ENCODE assay signal across 8 mouse cellular contexts in the genomic region with DNA sequence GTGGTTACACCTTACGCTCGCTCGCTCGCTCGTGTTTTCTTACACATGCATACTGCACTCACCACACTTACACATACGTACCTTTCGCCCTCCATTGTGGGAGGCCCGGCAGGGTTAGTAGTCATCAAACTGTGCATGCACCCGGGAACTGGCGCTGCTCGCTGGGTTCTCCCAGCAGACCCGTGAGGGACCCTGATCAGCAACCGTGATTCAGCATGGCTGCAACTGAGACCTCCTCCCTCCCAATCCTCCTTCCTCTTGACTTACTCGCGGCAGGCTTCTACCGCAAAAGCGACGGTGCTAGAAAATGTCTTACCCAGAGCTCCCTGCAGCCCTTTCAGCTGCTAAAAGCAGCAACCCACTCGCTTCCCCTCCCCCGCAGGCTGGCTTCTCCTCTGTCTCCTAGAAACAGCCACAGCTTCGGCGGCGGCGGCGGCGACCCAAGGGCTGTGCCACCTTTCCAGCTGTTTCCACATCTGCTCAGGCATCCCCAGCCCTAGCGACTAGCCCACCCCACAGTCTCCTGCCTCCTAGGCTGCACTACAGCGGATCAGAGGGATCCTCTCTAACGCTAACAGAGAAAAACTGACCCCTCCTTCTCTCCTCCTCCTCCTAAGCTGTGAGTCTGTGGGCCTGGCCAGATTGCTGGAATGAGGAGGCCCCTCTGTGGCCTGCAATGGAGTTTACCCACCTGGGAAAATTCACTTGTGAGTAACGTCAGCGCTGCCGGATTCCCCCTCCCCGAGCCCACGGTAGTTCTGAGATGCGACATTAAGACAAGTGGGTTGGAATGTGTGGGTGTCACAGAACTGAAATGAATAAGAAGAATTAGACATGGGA. TPM values are rescaled to one million over a fixed set of nuclear protein-coding genes. Genes with fewer than 3 reads are reported as not detected.
DNase-seq lines count a peak whose midpoint lies in the region; ATAC-seq and TF ChIP-seq lines count a peak whose summit lies in the region.

A gene (minus strand): TSS at position 532 of the 840 bp plus-strand sequence.

- peak; percentile 86 for ATAC-seq in forebrain, embryonic 11.5 days (replicated peaks; ENCODE audit: low FRiP score)
- ATAC-seq in neural tube, embryonic 13.5 days (ENCODE audit: low read depth) = peak; percentile 92

- no peaks in the 10 kb centered on the region for H3K27me3 ChIP-seq in forebrain, embryonic 11.5 days (ENCODE audit: control insufficient read depth, insufficient read depth, low read length)
- no peaks in the 10 kb centered on the region for H3K27me3 ChIP-seq in neural tube, embryonic 13.5 days

- 1% methylated on average over 35 of the region's 35 CpGs for WGBS in forebrain, embryonic 11.5 days
- 2% methylated on average over 35 of the region's 35 CpGs for WGBS in neural tube, embryonic 13.5 days

- H3K27ac ChIP-seq in bone marrow macrophage, adult 2 months (ENCODE audit: insufficient read depth, low read depth, low read length) = no peak within 1 kb of the TSS
- H3K27ac ChIP-seq in forebrain, embryonic 11.5 days (ENCODE audit: low read depth, low read length) = peak within 1 kb of the TSS; percentile 64
- peak within 1 kb of the TSS; percentile 99 for H3K27ac ChIP-seq in layer of hippocampus, adult 2 months
- H3K27ac ChIP-seq in neural tube, embryonic 13.5 days (replicated peaks) = peak within 1 kb of the TSS; percentile 95

- H3K4me2 ChIP-seq in forebrain, embryonic 11.5 days (ENCODE audit: low read depth, low read length, severe bottlenecking) = peak within 1 kb of the TSS; percentile 87
- H3K4me2 ChIP-seq in neural tube, embryonic 13.5 days = peak within 1 kb of the TSS; percentile 83

- no peaks in the 10 kb centered on the region for H3K36me3 ChIP-seq in forebrain, embryonic 11.5 days (ENCODE audit: control insufficient read depth, insufficient read depth, low read length)
- H3K36me3 ChIP-seq in neural tube, embryonic 13.5 days = no peaks in the 10 kb centered on the region

- intact Hi-C loops in heart, postnatal 25 days (cut with DNase I) = no loop called here

- TF ChIP-seq POLR2A in bone marrow macrophage, adult 2 months (IDR thresholded peaks at IDR 0.05; ENCODE audit: borderline replicate concordance, low read depth, low read length) = no peak

- H3K4me1 ChIP-seq in bone marrow macrophage, adult 2 months (ENCODE audit: control insufficient read depth, insufficient read depth, low read length) = peaks cover 19% of the 10 kb centered on the region
- H3K4me1 ChIP-seq in forebrain, embryonic 11.5 days (replicated peaks; ENCODE audit: control insufficient read depth, insufficient read depth, low read length) = peaks cover 12% of the 10 kb centered on the region
- H3K4me1 ChIP-seq in neural tube, embryonic 13.5 days (replicated peaks) = peaks cover 32% of the 10 kb centered on the region

- no peaks in the 10 kb centered on the region for H3K9me3 ChIP-seq in forebrain, embryonic 11.5 days (ENCODE audit: control insufficient read depth, low read length)
- no peaks in the 10 kb centered on the region for H3K9me3 ChIP-seq in neural tube, embryonic 13.5 days

- peak within 1 kb of the TSS; percentile 52 for H3K4me3 ChIP-seq in bone marrow macrophage, adult 2 months (ENCODE audit: insufficient read depth, low read length)
- H3K4me3 ChIP-seq in forebrain, embryonic 11.5 days (ENCODE audit: low read depth, low read length) = peak within 1 kb of the TSS; percentile 51
- H3K4me3 ChIP-seq in layer of hippocampus, adult 2 months = peak within 1 kb of the TSS; percentile 89
- H3K4me3 ChIP-seq in neural tube, embryonic 13.5 days = peak within 1 kb of the TSS; percentile 57

- DNase-seq in B cell, adult 2 months = peak; percentile 58 to 60
- peak; percentile 84 for DNase-seq in forebrain, embryonic 11.5 days (ENCODE audit: low spot score)
- DNase-seq in heart, postnatal 25 days (ENCODE audit: low spot score) = peak; percentile 13
- peak; percentile 81 for DNase-seq in layer of hippocampus, adult 2 months (ENCODE audit: low spot score in 2 of 2)
- DNase-seq in lung, adult 18-20 months = peak; percentile 49 to 63
- peak; percentile 90 for DNase-seq in telencephalon, adult 2 months (ENCODE audit: low read depth, low spot score)

- TF ChIP-seq CTCF in bone marrow macrophage, adult 2 months (IDR thresholded peaks at IDR 0.05; ENCODE audit: low read depth, low read length) = no peak
- TF ChIP-seq CTCF in layer of hippocampus, adult 2 months (conservative IDR thresholded peaks at IDR 0.05) = peak; percentile 49

- H3K9ac ChIP-seq in forebrain, embryonic 11.5 days (ENCODE audit: low read length) = peak within 1 kb of the TSS; percentile 69
- peak within 1 kb of the TSS; percentile 78 for H3K9ac ChIP-seq in neural tube, embryonic 13.5 days

RNA-seq across cellular contexts. Expression of the gene that starts here (rescaled TPM):
- polyA plus RNA-seq in bone marrow macrophage, adult 2 months (2012; ENCODE audit: insufficient read depth, insufficient read length, missing spikeins) = 0.44 and 0.79 TPM in 2 replicates
- polyA plus RNA-seq in forebrain, embryonic 11.5 days (2014; fragmentation: Nextera tagmentation; extraction: Ambion mirVana) = 3.1 TPM in 2 replicates
- 1 to 10 TPM; 2.6 TPM for total RNA-seq in heart, postnatal 25 days (2021)
- 10 to 100 TPM; 48.3 to 48.4 TPM for total RNA-seq in layer of hippocampus, adult 2 months (2021)
- 11.5 and 12.3 TPM in 2 replicates for polyA plus RNA-seq in neural tube, embryonic 13.5 days (2015; fragmentation: Nextera tagmentation; extraction: Ambion mirVana)

Comparison
In these comparisons a context has a peak if more than half of its experiments do, and no peak if none do; other contexts are left out.
1. RNA of the gene that starts here (total RNA-seq): 48.3 to 48.4 TPM in layer of hippocampus, adult 2 months; 2.6 TPM in heart, postnatal 25 days; every median in the first group is over 10 times any median in the second.
2. DNase-seq: peak in every context shown above with its lines; median percentile 90 in telencephalon, adult 2 months; 84 in forebrain, embryonic 11.5 days; 81 in layer of hippocampus, adult 2 months; 59 in B cell, adult 2 months; 56 in lung, adult 18-20 months; 13 in heart, postnatal 25 days.
3. Peak in every context shown above with its lines, with median percentiles within 50 percentile points of each other: H3K4me3 ChIP-seq.